Mouse (Mus musculus): Measurements from ENCODE around the gene Col4a3bp.
"Not testable (repeated sequence)": the region's sequence is repeated elsewhere in the genome, so short reads cannot be mapped to it uniquely, and the experiment has no call there.

Col4a3bp gene

DNA sequence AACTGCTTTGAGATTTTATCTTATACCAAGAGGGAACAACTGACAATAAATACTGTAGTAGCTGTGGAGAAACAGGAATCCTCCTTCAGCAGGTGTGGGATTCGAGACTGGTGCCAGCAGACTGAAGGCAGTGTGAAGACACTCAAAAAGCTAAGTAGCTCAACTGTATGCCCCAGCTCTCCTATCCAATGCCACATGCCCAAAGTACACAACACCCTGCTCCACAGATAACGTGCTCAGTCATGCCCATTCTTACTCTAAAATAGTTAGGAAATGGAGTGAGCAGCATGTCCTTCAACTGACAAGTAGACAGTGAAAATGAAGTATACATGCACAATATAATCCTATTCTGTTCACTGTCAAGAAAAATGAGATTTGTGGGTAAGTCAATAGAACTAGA is 101.8 kb downstream of the Col4a3bp start:
- DNase-seq (ENCODE audit: low read depth in 1 of 2, low spot score in 2 of 2), result no peak

DNA sequence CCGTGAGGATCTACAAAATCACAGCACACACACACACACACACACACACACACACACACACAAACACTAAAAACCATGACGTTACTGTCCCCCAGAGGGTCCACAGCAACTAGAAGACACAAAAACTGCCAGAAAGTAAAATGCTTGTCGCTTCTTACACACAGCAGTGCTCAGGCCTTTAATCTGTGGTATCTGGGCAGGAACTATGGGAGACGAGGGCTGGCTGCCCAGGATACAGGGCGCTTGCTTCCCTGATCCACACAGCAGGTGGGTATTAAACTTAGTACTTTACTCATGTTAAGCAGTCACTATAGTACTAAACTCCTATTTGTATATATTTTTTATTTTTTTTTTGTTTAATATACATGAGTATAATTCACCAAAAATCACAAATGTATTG is 103.4 kb downstream of the Col4a3bp start:
- DNase-seq (ENCODE audit: low read depth in 1 of 2, low spot score in 2 of 2), result no peak

DNA sequence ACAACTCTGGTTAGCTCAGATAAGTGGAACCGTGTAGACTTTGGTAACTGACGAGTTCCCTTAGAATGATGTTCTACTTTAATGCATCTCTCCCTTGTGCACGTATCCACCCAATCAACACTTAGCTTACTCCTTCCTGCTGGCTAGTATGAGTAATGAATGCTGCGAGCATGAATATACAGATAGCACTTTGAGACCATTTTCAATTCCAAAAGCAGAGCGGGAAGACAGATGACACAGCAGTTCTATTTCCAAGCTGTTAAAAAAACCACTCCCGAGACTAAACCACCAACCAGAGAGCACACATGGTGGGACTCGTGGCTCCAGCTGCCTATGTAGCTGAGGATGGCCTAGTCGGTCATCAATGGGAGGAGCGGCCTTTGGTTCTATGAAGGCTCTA is 110.6 kb downstream of the Col4a3bp start:
- no peak for DNase-seq (ENCODE audit: low read depth in 1 of 2, low spot score in 2 of 2)

DNA sequence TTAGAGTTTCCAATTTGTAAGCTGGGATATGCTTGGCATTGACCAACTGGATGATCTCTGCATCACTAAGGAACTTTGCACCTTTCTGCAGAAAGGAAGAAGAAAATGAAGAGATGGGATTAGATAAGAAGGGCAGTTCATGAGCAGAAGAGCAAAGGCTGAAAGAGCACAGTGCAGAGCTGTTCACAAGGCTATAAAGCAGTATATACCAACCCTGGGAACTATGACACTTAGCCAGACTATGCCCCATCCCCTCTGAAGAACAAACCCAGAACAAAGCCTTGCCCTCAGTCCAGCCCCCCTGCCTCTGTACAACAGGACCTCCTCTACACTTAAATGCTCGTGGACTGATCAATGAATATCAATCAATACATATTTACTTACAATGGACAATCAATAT is 114.3 kb downstream of the Col4a3bp start:
- no peak for DNase-seq (ENCODE audit: low read depth in 1 of 2, low spot score in 2 of 2)

DNA sequence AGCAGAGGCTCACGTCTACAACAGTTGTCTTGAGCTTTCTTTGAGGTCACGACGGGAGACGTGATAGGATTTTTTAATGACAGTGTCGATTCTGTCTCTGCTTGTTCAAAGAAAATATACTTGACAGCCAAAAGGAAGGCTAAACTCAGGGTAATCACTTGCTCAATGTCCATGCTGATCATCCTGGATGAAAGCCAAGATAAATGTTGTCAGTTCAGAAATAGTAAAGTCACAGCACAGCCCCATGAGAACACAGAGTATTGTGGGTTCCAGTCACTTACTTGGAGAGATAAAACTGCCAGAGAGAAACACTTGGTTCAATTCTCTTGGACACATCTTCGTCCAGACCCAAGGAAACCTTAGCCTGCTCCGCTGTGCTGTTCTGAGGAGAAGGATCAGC is 116.5 kb downstream of the Col4a3bp start:
- no peak for DNase-seq (ENCODE audit: low read depth in 1 of 2, low spot score in 2 of 2)

DNA sequence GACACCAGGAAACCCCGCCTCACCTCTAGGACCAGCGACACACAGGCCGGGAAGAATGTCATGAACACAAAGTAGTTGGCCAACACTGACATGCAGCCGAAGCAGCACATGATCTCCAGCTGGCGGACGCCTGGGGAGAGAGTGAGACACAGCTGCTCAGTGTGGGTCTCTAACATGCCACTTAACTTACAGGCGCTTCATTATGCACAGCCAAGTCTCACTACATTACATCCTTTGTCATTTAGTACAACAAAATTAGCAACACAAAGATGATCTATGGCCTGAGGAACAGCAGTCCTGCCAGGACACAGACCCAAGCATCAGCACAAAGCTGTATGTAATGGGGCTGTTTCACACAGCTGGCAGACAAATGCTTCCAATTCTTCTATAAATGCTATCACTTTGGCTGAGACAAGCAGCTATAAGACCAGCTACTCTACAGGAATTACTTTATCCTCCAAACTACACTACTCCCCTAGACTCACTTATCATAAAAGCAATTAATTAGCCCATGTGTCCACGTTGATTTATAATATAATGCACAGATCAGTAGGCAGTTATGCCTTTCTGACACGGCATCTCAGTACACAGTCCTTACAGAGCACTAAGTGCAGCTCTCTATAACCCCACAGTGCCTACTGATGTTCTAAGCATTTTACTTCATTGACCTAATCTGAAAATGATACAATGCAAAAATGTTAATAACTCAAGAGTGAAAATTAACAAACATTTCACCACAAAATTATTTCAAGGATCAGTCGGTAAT is 117.9 kb downstream of the Col4a3bp start:
- no peak for DNase-seq (ENCODE audit: low read depth in 1 of 2, low spot score in 2 of 2)

DNA sequence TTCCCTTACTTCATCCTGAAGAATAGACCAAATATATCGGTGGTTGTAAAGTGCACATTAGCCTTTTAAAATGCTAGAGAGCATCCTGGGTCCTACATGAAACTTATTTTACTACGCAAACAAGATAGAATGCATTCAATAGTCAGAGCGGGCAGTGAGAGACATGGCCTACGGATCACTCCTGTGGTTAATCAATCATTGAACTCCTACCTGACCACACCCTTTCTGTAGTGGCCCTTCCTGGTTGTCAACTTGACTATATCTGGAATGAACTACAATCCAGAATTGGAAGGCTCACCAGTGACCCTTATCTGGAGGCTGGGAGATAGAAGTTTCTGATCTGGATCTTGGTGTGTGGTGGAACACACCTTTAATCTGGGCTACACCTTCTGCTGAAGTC is 120.7 kb downstream of the Col4a3bp start:
- not testable (repeated sequence) for DNase-seq (ENCODE audit: low read depth in 1 of 2, low spot score in 2 of 2)

DNA sequence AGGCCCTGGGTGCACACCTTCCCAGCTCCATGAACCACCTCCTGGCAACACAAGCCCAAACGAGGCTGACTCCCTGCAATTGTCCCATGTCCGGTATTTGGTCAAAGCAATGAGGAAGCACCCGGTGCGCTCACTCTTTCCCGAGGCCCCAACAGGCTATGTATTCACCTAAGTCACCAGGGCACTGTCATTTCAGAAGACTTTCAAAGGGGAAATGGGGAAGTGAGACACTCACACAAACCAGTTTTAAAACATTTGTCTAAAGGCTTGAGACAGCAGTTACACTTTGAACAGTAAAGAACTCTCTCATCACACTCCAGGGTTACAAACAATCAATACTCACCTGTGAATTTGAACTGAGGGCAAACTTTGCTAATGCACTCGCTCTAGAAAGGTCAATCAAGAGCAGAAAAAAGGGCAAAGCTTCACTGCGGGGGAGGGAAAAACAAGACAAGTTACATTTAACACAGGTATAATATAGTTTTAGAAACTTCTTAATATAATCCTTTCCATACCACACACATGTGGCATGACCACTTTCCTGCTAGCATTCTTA is 122.1 kb downstream of the Col4a3bp start:
- no peak for DNase-seq (ENCODE audit: low read depth in 1 of 2, low spot score in 2 of 2)

DNA sequence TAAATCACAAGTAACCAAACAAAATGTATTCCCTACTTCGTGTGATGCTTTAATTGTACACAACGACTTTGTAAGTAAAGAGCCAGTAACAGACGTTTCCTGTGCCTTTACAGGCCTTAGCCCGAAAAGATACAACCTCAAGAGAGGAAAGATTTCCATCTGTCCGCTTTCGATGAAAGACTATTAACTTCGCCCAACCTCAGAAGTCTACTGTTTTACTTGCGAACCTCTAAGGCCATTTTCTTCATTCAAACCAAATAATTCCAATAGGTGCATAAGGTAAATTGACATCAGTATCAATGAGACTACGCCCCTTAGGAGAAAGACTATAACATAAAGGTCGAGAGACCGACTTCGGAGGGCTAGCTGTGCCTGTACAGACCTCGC is 127.6 kb downstream of the Col4a3bp start:
- no peak for DNase-seq (ENCODE audit: low read depth in 1 of 2, low spot score in 2 of 2)

DNA sequence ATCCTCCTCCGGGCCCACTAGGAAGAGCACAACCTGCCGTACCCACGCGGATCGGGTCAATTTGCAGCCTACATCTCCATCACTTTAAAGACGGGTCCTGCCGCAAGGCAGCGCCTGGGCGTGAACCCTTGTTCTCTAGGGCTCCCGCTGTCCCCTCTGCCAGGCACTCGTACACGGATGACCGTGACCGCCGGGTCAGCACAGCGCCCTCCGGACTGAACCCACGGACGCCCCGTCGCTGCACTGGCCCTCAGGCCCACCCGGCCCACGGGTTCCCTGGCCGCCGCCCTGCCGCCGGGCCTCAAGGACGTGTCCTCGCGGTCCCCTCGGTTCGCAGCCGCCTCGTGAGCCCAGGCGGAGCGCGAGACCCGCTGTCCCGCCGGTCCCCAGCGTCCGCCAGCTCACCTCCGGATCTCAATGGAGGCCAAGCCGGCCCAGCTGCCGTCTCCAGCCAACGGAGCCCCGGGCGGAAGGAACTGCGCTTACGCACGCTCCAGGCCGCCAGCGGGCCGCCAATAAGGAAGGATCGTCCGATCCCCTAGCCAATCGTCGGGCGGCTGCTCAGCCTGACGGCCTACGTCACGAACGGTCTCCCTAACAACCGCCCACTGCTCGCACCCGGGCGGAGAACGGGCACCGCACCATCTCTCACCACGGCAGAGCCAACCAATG is 128.1 kb downstream of the Col4a3bp start, which contains the start of gene Hmgcr:
TSS of gene Hmgcr (minus strand) at position 531 of the 672 bp plus-strand sequence.
- peak; percentile 91 to 92 for DNase-seq (ENCODE audit: low read depth in 1 of 2, low spot score in 2 of 2)

DNA sequence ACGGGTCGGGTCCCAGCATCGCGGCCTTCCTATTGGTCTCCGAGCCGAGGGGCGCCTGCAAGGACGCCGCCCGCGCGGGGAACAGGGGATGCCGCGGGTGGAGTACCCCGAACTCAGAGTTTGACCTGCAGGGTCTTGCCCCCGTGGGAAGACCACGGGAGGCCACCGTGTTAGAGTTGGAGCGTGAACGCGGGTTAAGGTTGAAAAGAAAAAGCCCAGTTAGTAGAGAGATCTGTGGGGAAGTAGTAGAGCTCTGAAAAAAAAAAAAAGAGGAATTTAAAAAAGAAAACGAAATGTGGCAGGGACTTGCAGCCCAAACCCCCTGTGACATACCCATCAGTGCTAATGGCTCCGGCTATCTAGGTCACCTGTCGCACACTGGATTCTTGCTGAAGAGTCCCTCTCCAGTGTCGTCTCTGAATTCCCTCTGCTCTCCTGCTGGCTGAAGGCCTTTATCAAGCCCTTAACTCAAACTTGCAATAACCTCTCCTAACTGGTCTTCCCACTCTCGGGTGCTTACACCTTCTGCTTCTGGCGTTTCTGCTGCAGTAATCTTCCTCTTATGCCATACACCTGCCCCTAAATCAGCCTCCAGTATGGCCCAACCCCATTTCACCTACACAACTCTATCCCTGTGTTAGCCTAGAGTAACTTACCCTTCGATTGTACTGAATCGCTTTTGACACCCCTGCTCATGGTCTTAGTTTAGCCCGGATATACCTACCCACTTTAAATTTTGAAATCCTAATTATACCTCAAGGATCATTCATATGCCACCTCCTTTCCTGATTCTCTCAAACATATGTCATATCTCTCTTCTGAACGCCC is 128.9 kb downstream of the Col4a3bp start:
- no peak for DNase-seq (ENCODE audit: low read depth in 1 of 2, low spot score in 2 of 2)

DNA sequence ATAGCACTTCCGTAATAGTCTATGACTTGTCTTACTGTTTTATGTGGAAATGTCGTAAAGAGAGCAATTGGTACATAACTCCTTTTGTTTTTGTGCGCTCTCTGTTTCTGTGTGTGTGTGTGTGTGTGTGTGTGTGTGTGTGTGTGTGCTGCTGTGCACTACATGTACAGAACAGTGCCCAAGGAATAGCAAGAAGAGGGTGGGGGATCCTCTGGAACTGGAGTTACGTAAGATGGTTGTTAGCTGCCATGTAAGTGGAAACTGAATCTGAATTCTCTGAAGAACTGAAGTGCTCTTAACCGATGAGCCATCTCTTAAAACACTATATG is 129.5 kb downstream of the Col4a3bp start:
- no peak for DNase-seq (ENCODE audit: low read depth in 1 of 2, low spot score in 2 of 2)

DNA sequence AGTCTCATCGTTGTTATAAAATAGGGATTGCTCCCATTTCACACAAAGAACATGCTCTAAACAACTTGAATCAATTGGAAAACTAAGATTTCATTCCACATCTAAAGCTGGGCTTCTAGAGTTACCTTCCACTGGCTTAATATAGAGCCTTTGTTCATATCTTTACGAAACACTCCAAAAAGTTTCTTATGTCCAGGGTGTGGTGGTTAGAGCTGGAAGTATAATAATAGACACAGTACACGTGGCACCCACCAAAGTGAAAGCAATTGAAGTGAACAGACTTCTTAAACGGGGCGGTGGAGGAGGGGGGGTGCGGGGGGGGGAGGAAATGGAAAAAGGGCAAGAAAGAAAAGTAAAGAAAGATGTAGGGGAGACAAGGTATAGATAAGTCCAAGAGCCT is 129.9 kb downstream of the Col4a3bp start:
- DNase-seq (ENCODE audit: low read depth in 1 of 2, low spot score in 2 of 2), result no peak

DNA sequence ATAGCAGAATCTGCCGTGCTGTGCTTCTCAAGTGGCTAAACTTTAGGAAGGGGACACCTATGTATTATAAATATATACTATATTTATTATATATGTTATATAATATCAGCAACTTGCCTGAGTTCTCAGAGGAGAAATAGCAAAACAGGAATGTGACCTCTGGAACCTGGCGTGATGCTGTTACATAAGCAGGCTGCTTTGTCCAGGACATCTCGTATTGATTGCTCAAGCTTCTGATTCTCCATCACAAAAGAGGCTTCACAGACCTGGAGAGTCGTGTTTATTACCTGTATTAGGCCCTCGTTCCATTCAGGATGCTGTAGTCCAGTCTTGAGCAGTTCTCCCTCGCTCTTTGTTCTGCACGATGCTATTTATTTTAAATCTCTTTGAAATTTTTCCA is 131.4 kb downstream of the Col4a3bp start:
- no peak for DNase-seq (ENCODE audit: low read depth in 1 of 2, low spot score in 2 of 2)

DNA sequence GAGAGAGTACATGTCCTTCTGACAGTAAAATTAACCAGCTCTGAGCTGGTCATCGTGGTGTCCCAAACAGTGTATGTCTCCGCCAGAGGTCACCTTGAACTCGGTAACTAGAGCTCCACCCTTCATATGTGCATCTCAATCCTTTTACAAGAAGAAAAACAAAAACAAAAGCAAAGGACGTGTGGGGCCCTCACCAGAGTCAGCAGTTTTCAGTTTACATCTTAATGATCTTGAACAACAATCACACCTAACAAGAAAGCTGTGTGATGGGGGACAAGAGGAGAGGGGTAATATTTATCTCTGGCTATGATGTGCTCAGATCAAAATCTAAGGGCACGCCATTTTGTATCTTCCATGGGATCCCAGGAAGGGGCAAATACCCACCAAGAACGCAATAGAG is 133.3 kb downstream of the Col4a3bp start:
- no peak for DNase-seq (ENCODE audit: low read depth in 1 of 2, low spot score in 2 of 2)

DNA sequence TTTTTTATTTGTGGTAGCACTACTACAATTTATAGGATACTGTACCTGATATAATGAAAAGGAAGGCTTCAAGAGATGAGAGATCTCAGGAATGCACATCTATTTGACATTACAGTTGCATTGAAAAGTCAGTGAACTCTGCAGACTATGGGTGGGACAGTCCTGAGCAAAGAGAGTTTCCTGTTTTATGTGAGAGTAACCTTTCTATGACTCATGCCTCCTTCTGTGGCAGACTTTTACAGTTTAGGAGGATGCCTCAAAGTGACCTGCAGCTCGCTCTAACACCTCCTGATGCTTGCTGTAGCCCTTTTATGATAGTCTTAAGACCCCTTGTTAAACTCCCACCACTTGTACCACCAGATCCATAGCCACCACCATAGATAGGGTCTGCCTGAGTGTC is 134.7 kb downstream of the Col4a3bp start:
- DNase-seq (ENCODE audit: low read depth in 1 of 2, low spot score in 2 of 2), result no peak

DNA sequence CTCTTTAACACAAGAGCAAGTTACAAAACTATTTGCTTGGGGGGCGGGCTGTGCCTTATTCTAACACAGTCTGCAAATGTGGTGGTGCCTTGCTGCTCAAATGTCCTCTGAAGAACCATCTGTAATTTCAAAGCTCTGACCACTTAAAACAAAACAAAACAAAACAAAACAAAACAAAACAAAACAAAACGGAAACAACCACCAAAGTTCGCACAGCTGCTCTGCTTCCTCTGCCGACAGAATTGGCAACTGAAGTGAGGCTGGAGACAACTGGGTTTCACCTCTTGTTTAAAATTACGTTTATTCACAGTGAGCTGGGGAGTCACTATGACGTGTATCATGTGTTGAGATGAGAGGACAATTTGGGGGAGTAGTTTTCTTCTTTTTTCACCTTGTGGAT is 136.2 kb downstream of the Col4a3bp start:
- no peak for DNase-seq (ENCODE audit: low read depth in 1 of 2, low spot score in 2 of 2)

DNA sequence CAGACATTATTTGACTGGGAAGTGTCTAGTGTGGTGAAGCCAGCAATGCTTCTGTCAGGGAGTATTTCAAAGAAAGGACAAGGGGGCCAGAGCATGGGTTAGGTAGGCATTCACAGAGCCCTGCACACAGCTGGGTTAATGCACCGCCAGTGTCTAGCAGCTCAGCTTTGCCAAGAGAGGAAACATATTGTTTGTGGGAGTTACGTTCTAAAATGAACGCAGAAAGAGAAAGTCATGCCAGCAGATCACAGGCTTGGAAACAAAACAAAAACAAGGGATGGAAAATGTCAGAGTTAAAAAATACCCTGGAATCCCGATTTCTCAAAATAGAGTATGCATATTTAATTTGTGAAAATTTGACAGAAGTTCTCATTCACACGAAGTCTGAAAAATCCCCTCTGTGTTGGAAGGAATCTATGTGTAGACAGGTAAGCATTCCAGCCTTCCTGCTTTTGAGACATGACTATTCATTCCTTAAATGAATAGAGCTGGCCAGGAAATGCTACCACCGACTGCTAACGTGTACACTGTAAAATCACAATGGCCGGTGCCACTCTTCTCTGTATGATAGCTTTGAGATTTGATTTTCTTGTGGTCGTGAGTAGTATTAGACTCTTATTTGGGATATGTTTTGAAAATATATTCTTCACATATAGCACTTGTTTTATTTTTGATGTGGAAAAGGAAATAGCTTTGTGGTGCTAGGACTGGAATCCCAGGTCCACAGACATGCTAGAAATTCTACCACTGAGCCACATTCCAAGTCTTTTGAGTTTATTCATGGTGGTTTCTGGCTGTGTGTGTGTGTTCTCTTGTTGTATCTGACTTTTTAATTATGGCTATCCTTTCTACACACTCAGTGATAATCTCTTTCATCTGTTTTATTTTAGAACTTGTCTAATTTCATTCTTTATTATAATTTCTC is 138.0 kb downstream of the Col4a3bp start:
- DNase-seq (ENCODE audit: low read depth in 1 of 2, low spot score in 2 of 2), result no peak

DNA sequence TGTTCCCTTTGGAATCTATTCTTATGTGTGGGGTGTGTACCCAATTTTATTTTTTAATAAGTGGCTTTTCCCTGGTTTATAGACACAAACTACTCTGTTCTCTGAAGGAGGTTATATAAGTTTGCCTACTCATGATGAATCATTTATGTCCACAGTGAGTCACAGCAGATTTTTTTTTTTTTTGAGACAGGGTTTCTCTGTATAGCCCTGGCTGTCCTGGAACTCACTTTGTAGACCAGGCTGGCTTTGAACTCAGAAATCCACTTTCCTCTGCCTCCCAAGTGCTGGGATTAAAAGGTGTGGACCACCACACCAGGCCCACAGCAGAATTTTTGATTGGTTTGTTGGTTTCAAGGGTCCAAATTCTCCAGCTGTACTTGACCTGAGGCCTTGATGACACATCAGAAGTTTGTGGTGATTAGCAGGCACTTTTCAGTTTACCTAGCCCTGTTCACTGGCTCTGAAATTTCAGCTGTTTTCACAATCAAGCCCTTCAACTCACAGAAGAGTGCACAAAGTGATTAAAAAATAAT is 138.7 kb downstream of the Col4a3bp start:
- DNase-seq (ENCODE audit: low read depth in 1 of 2, low spot score in 2 of 2), result no peak

DNA sequence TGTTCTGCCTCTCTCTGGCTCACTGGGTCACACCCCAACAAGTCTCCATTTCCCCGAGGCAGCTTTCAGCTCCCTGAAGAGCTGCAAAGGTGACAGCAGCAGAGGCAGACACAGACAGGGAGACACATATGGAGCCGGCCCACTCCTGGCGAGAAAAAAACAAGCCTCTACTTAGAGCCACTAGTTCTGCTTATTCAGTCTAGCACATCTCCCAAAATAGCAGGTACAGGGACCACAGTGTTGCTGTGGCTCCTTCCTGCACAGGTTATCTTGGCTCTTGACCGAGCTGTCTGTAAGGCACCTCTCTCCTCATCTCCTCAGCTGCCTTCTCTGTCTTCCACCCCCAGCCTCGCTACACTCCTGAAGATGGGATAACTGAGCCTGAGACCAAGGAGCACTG is 142.4 kb downstream of the Col4a3bp start:
- no peak for DNase-seq (ENCODE audit: low read depth in 1 of 2, low spot score in 2 of 2)

Data from monocyte, adult 2 months (primary cell).